Mouse (Mus musculus): ENCODE results near the gene Itgb6. TPM values are rescaled to one million over a fixed set of nuclear protein-coding genes. Genes with fewer than 3 reads are reported as not detected.

The Itgb6 gene
- polyA plus RNA-seq, 1 experiment: 0.06 TPM

DNA sequence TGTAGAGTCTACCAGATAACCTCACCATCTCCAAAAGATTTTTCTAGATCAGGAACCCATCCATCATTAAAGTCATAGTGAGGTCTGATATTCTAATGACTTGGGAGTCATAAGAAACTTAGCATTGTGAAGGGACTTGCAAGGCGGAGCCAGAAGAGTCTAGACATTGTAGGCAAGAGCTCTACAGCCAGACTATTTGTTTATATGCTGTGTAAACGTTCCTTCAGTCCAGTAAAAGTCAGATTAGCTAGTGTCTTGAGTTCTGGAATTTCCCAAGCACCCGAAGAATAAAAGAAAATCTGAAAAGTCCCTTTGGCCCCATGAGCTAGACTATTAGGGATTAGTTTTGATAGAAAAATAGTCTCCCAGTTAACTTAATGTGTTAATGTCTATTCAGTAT lies 38.3 kb downstream of the Itgb6 start:
- no peak for DNase-seq (ENCODE audit: extremely low spot score in 1 of 2, low spot score in 1 of 2)

- DNase-seq (ENCODE audit: extremely low spot score in 1 of 2, low spot score in 1 of 2): no peak
These were observed 39.9 kb downstream of the Itgb6 start for GRCm38 (mm10) chr2:60682554-60682953.

- no peak for DNase-seq (ENCODE audit: extremely low spot score in 1 of 2, low spot score in 1 of 2)
These were observed 48.0 kb downstream of the Itgb6 start for GRCm38 (mm10) chr2:60674413-60674812.

GRCm38 (mm10) chr2:60672973-60673954 lies 49.2 kb downstream of the Itgb6 start:
- no peak for DNase-seq (ENCODE audit: extremely low spot score in 1 of 2, low spot score in 1 of 2)

GRCm38 (mm10) chr2:60671215-60671614 lies 51.2 kb downstream of the Itgb6 start:
- no peak for DNase-seq (ENCODE audit: extremely low spot score in 1 of 2, low spot score in 1 of 2)

DNA sequence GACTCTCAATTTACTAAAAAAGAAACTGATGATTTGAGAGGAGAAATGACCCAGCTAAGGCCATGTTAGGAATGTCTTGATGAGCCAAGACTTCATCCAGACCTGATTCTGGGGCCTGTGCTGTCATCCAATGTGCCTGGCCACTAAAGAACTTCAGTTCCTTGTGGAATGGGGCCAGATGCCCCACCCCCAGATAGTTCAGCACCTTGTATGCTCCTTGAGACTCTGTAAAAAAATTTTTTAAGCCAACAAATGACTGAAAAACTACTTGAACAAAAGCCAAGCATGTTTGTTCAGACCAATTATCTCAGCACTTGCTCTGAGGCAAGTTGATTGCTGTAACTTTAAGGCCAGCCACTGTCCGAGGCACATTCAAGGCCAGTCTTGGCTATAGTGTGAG lies 59.4 kb downstream of the Itgb6 start:
- no peak for DNase-seq (ENCODE audit: extremely low spot score in 1 of 2, low spot score in 1 of 2)

DNA sequence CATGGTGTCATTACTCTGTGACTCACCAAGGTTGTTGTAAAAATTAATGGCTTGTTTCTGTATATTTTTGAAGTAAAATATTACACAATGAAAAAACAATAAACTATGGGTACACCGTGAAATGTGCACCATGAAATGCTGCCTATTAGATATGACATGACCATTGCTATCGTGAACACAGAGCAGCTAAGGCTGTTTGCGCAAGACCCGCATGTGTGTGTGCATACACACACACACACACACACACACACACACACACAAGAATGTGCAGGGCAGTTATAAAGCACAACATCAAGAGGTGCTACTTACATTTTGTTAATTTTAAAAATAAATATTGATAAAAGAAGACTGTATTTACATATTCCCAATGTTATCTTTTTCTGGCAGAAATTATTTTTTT lies 62.5 kb downstream of the Itgb6 start:
- no peak for DNase-seq (ENCODE audit: extremely low spot score in 1 of 2, low spot score in 1 of 2)

DNA sequence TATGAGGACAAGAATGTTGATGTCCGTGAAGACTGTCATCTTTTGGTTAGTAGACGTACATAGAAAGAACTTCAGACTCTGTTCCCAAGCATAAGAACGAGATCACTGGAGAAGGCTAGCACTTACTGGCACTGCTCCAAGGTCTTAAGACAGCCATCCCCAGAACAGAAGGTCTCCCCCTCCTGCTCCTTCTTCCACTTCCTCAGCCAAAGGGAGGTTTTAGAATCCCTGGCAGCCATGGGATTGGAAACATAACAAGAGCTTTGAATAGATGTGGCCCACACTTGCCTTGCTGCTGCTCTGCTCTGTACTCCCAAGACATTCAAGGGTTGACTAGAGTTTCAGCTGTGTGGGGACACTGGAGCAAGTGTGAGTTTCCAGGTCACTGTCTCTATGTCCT lies 63.5 kb downstream of the Itgb6 start:
- no peak for DNase-seq (ENCODE audit: extremely low spot score in 1 of 2, low spot score in 1 of 2)

- no peak for DNase-seq (ENCODE audit: extremely low spot score in 1 of 2, low spot score in 1 of 2)
These were observed 67.6 kb downstream of the Itgb6 start for GRCm38 (mm10) chr2:60654828-60655227.

GRCm38 (mm10) chr2:60650155-60650554 lies 72.3 kb downstream of the Itgb6 start:
- no peak for DNase-seq (ENCODE audit: extremely low spot score in 1 of 2, low spot score in 1 of 2)

GRCm38 (mm10) chr2:60647650-60648049 lies 74.8 kb downstream of the Itgb6 start:
- DNase-seq (ENCODE audit: extremely low spot score in 1 of 2, low spot score in 1 of 2): no peak

DNA sequence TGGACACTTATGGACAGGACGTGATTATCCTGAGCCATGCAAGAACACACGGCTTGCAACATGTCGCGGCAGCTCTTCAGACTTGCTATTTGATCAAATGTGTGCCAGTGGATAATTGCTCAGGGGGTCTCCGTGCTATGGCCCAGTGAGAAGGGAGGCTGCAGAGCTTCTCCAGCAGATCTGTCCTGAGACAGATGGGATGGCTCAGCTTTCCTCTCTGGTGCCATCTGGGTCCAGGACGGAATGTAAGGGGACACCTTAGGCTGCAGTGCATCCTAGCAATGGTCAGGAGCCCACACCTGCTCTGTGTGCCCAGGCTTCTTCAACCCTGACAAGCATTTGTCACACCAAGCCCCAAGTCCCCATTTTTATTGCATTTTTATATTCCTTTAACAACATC lies 75.9 kb downstream of the Itgb6 start:
- DNase-seq (ENCODE audit: extremely low spot score in 1 of 2, low spot score in 1 of 2): no peak

DNA sequence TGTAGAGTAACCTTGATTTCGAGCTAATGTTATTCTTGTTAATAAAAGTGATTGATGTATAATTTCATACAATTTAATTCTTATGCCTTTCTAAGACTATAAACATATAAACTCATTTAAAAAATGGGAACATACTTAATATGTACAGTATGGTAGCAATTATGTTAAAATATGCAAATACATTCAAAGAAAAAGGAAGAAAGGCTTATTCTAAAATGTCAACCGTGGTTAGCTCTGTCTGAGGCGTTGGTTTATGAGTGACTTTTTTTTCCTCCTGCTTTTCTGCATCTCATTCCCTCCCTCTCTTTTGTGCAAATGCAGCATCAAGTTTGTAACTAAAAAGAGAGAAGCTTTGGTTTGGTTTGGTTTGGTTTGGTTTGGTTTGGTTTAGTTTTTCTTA lies 79.0 kb downstream of the Itgb6 start:
- DNase-seq (ENCODE audit: extremely low spot score in 1 of 2, low spot score in 1 of 2): no peak

- no peak for DNase-seq (ENCODE audit: extremely low spot score in 1 of 2, low spot score in 1 of 2)
These were observed 79.8 kb downstream of the Itgb6 start for GRCm38 (mm10) chr2:60642606-60643005.

DNA sequence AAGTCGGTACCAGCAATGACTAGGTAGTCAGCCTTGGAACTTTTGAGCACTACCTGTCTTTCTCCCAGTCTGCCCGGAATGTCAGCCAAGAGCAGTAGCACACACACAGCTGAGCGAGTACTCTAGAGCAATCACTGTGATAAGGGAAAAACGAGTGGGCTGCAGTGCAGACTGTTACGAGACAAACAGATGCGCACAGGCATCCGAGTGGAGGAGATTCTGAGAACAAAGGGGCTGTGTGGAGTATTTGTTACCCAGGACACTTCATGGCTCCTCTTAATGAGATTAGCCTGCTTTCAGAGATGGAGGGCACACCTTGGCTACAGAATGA lies 82.1 kb downstream of the Itgb6 start:
- no peak for DNase-seq (ENCODE audit: extremely low spot score in 1 of 2, low spot score in 1 of 2)

DNA sequence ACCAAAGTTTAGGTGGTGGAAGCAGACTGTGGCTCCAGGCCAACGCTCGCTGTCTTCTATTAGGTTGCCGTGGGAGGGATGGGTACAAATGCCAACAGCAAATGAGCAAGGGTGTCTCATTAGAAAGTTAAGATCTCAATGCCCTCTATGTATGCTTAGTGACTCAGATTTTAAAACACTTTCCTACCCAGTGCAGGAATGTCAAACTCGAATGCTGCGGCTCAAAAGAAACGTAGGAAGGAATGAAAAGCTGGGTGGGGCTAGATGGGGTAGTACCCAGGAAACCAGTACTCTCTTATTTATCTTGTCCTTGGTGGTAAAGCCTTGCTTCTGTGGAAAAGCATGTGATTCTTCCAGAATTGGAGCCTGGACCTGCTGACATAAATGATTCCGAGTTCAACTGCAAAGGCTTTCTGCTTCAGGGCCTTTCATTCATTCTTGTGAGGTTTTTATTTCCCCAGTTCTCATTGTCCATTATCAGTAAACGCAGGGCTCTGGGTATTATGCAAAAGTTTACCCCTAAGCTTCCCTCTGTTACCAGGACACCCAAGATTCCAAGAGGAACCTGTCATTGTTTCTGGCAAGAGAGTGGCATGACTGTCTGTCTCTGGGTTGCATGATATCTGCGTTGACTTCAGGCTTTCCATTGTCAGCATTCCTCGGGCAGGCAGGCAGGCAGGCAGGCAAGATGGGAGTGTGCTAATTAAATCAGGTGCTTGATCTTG lies 82.7 kb downstream of the Itgb6 start:
- no peak for DNase-seq (ENCODE audit: extremely low spot score in 1 of 2, low spot score in 1 of 2)

DNA sequence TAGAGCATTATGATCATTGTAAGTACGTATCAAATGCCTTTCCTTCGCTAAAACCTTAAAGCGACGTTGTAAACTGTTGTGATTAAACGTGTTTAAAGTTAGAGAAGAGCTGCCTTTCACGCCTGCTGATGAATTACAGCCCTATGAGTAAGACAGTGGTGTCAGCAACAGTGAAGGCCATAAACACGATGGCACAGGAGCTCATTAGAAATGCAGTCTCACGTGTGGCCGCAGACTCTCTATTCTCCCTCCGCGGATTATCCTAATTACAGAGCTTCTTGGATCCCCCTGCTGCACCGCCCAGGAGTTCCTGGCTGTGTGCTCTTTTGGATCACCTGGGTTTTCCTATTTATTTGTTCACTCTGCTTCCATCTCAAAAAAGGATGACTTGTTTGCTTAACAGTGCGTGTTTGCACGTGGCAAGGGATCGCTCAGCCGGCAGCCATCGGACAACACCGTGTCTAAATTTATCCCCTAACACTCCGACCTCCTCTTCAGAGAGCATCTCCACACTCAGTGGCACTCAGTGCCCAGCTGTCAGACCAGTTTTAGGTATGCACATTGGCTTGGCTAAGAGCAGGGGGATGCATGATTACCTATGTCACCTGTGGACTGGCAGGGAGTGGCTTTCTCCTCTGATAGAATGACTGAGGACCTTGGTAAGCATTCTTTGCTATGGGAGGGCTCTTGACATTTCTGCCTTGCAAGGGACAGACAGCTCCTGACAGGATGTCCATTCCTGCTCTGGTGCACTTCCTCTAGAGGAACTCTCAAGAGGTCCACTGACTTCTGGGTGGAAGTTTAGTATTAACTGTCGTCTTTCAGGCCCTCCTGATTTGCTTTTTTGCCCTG lies 85.3 kb downstream of the Itgb6 start:
- DNase-seq (ENCODE audit: extremely low spot score in 1 of 2, low spot score in 1 of 2): no peak

DNA sequence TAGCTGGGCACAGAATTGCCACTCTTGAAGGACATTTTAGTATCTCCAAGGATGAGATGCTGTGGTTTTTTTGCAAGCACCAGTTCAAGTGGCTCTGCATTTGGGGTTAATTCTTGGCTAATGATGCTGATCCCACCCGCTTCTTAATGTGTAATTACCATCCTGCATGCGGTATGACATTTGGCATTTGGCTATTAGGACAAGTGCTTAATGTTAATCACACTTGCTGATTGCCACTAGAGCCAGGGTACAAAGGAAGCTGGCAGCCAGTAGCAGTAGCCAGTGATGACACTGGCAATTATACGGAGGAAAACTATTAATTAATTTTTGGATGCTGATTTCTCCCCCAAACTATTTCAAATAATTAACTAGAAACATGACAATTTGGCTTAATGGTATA lies 86.0 kb downstream of the Itgb6 start:
- no peak for DNase-seq (ENCODE audit: extremely low spot score in 1 of 2, low spot score in 1 of 2)

DNA sequence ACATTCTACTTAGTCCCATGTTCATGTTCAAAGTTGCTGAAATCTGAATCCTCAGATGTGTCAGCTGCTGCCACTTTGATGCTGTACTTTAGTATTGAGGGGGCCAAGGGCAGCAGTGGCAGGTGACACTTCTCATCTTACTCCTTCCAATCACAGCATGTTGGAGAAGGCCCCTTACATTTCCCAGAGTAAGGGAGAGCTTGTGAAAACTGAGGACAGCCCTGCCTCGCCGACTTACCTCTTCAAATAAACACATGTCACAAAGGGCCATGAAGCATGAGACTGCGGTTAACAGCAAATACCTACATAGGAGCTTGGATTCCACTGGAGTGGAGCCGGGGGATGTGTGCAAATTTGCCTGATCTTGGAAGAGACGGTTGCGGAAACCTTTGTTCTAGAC lies 86.4 kb downstream of the Itgb6 start:
- DNase-seq (ENCODE audit: extremely low spot score in 1 of 2, low spot score in 1 of 2): no peak

DNA sequence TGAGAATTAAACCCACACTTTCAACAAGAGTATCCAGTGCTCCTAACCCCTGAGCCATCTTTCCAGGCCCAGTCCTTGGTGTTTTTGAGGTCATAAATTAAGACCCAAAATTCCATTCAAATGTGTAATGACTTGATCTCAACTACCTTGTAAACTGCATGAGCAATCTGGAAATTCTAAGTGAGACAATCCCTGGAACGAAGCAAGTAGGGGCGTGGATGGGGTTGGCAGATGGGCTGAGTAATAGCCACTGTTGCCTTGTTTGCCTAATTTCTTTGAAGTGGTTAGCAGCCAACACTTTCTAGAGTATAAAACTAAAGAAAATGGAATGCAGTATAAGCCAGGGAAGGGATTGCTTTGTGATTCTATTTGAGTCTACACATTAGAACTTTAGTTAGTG lies 89.7 kb downstream of the Itgb6 start:
- DNase-seq (ENCODE audit: extremely low spot score in 1 of 2, low spot score in 1 of 2): no peak

DNA sequence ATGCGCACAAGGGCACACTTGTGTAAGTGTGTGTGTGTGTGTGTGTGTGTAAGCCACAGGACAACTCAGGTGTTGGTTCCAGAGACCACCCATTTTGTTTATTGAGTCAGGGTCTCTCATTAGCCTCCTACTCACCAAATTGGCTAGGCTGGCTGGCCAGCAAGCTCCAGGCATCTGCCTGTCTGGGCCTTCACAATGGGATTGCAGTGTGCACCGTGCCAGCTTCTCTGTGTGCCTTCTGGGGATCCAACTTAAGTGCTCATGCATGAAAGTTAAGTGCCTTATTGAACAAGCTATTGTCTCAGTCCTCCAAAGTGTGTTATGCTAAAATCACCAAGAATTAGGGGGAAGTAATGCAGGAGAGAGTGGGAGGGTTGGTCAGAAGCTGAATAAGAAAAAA lies 92.1 kb downstream of the Itgb6 start:
- DNase-seq (ENCODE audit: extremely low spot score in 1 of 2, low spot score in 1 of 2): no peak
